Mouse (Mus musculus) spleen, adult 18-20 months (tissue): ENCODE measurements around the gene Smim6.

Source experiments
- DNase-seq, 2 experiments: peaks; one replicate each; pipeline ENCODE4 v3.0.0; 2022; ENCODE audit warnings: mixed read lengths in 2 of 2

Smim6 gene

GRCm38 (mm10) chr11:115945247-115945646 is 33.4 kb downstream of the Smim6 start:
- no peak for DNase-seq

- DNase-seq = no peak
These were observed 34.5 kb downstream of the Smim6 start for GRCm38 (mm10) chr11:115946221-115946828.

- DNase-seq = no peak
These were observed 36.5 kb downstream of the Smim6 start for GRCm38 (mm10) chr11:115948316-115948715.

GRCm38 (mm10) chr11:115950719-115951118 is 38.9 kb downstream of the Smim6 start:
- no peak for DNase-seq

GRCm38 (mm10) chr11:115954712-115955111 is 42.9 kb downstream of the Smim6 start:
- DNase-seq = no peak

GRCm38 (mm10) chr11:115955195-115955858 is 43.5 kb downstream of the Smim6 start:
- no peak for DNase-seq

GRCm38 (mm10) chr11:115956453-115956852 is 44.6 kb downstream of the Smim6 start:
- no peak for DNase-seq

- DNase-seq = no peak
These were observed 46.2 kb downstream of the Smim6 start for GRCm38 (mm10) chr11:115957971-115958370.

- DNase-seq = no peak
These were observed 47.2 kb downstream of the Smim6 start for GRCm38 (mm10) chr11:115959018-115959417.

- no peak for DNase-seq
These were observed 51.0 kb downstream of the Smim6 start for GRCm38 (mm10) chr11:115962651-115963412.
